Mouse (Mus musculus) neural tube, embryonic 13.5 days (tissue): Measurements from ENCODE around the gene Hrk. TPM values are rescaled to one million over a fixed set of nuclear protein-coding genes. Genes with fewer than 3 reads are reported as not detected.

Source experiments
- ATAC-seq: fragments of 200-750 bp; cut with Nextera tagmentation; 2 replicates; pipeline ENCODE4 v1.8.0; 2017; ENCODE audit warnings: low read depth, mild to moderate bottlenecking, moderate TSS enrichment, moderate library complexity
- H3K27ac ChIP-seq: fragments of 300-500 bp; sonication (generic); replicated peaks from 2 replicates; pipeline ENCODE4 v1.5.1; 2015; ENCODE audit warnings: moderate library complexity, mild to moderate bottlenecking, inconsistent platforms
- H3K27me3 ChIP-seq: fragments of 300-500 bp; sonication (generic); 2 replicates; pipeline ENCODE4 v1.6.1; 2015; ENCODE audit warnings: mild to moderate bottlenecking, inconsistent platforms
- H3K36me3 ChIP-seq: fragments of 300-500 bp; sonication (generic); 2 replicates; pipeline ENCODE4 v1.6.1; 2015; ENCODE audit warnings: mild to moderate bottlenecking, inconsistent platforms
- H3K4me1 ChIP-seq: fragments of 300-500 bp; sonication (generic); replicated peaks from 2 replicates; pipeline ENCODE4 v1.6.1; 2015; ENCODE audit warnings: inconsistent platforms
- H3K4me2 ChIP-seq: fragments of 300-500 bp; sonication (generic); 2 replicates; pipeline ENCODE4 v1.6.1; 2015; ENCODE audit warnings: inconsistent platforms, mild to moderate bottlenecking, moderate library complexity
- H3K4me3 ChIP-seq: fragments of 300-500 bp; sonication (generic); 2 replicates; pipeline ENCODE4 v1.5.1; 2015; ENCODE audit warnings: mild to moderate bottlenecking, inconsistent platforms
- H3K9ac ChIP-seq: fragments of 300-500 bp; sonication (generic); 2 replicates; pipeline ENCODE4 v1.6.1; 2015; ENCODE audit warnings: moderate library complexity, mild to moderate bottlenecking, inconsistent platforms
- H3K9me3 ChIP-seq: fragments of 300-500 bp; sonication (generic); 2 replicates; pipeline ENCODE4 v1.6.1; 2016; ENCODE audit warnings: inconsistent platforms
- WGBS: fragments of 180-500 bp; shearing (Covaris S2); methylation state at CpG from one replicate; pipeline ENCODE4 v1.1.7; 2015; 5-methylcytosine and 5-hydroxymethylcytosine counted together
- polyA plus RNA-seq: library from polyadenylated mRNA; unstranded; fragments of >200 nt; fragmentation: Nextera tagmentation; extraction: Ambion mirVana; gene quantifications from 2 replicates; pipeline ENCODE4 v1.2.1, GENCODE M21; 2015

Gene Hrk
- polyA plus RNA-seq, 1 experiment from 2014 or later: 3.4 TPM

GRCm38 (mm10) chr5:118190491-118190890, 26.0 kb downstream of the Hrk start:
- WGBS: 88% methylated on average over 9 of the region's 9 CpGs
- ATAC-seq: no peak
- no peak overlapping the region for H3K4me2 ChIP-seq
- peaks cover 8% of the 10 kb centered on the region; the same call in 1 of the 2 replicates for H3K27me3 ChIP-seq
- H3K9me3 ChIP-seq: no peaks in the 10 kb centered on the region
- peaks cover 8% of the 10 kb centered on the region; the same call in 1 of the 2 replicates for H3K36me3 ChIP-seq
- no peak overlapping the region for H3K27ac ChIP-seq
- H3K4me3 ChIP-seq: no peak overlapping the region
- peaks cover 43% of the 10 kb centered on the region for H3K4me1 ChIP-seq
- no peak overlapping the region for H3K9ac ChIP-seq

GRCm38 (mm10) chr5:118192221-118192620, 27.8 kb downstream of the Hrk start:
- Histone ChIP-seq H3K9ac (peak overlapping the region; percentile 41; the same call in 1 of the 2 replicates), H3K4me1 (peaks cover 33% of the 10 kb centered on the region), H3K4me2 (no peak overlapping the region), H3K27me3 (peaks cover 8% of the 10 kb centered on the region; the same call in 1 of the 2 replicates), H3K9me3 (no peaks in the 10 kb centered on the region), H3K36me3 (peaks cover 9% of the 10 kb centered on the region; the same call in 1 of the 2 replicates), H3K4me3 (no peak overlapping the region), H3K27ac (no peak overlapping the region; the same call in 1 of the 2 replicates)
- no peak for ATAC-seq
- WGBS: 15% methylated on average over 15 of the region's 18 CpGs

DNA sequence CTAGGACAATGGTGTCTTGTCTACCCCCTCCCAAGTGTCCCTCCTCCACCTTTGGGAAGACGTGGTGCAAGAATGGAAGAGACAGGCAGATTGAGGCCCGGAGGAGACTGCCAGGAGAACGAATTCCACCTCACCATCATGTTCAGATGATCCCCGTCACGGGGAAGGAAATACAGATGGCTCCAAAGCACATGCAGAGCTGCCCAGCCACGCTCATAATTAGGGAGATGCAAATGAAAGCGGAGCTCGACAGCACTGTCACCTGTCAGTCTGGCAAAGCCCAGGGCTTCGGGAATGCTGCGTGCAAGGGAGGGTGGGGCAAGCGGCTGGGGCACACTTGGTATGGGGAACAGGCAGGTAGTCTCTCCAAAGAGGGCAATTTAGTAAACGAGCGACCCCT, 33.0 kb downstream of the Hrk start:
- H3K4me2 ChIP-seq: no peak overlapping the region
- peaks cover 37% of the 10 kb centered on the region for H3K36me3 ChIP-seq
- H3K9me3 ChIP-seq: no peaks in the 10 kb centered on the region
- peaks cover 8% of the 10 kb centered on the region; the same call in 1 of the 2 replicates for H3K27me3 ChIP-seq
- H3K27ac ChIP-seq: no peak overlapping the region
- no peak overlapping the region for H3K9ac ChIP-seq
- no peak for ATAC-seq
- no peak overlapping the region for H3K4me3 ChIP-seq
- WGBS: 73% methylated on average over 13 of the region's 13 CpGs
- peaks cover 9% of the 10 kb centered on the region for H3K4me1 ChIP-seq

GRCm38 (mm10) chr5:118199670-118200069, 35.2 kb downstream of the Hrk start:
- WGBS: 55% methylated on average over 5 of the region's 5 CpGs
- Histone ChIP-seq H3K4me1 (peaks cover 9% of the 10 kb centered on the region), H3K9me3 (no peaks in the 10 kb centered on the region), H3K27ac (no peak overlapping the region), H3K4me3 (no peak overlapping the region), H3K4me2 (no peak overlapping the region), H3K27me3 (no peaks in the 10 kb centered on the region), H3K9ac (no peak overlapping the region), H3K36me3 (peaks cover 32% of the 10 kb centered on the region)
- ATAC-seq: no peak

- no peaks in the 10 kb centered on the region for H3K9me3 ChIP-seq
- peaks cover 23% of the 10 kb centered on the region for H3K4me1 ChIP-seq
- ATAC-seq: 0 out of 2 replicates have a peak, but pooled peaks have one; percentile 17
- H3K9ac ChIP-seq: no peak overlapping the region
- H3K4me2 ChIP-seq: no peak overlapping the region
- H3K27me3 ChIP-seq: no peaks in the 10 kb centered on the region
- no peak overlapping the region for H3K4me3 ChIP-seq
- 32% methylated on average over 16 of the region's 16 CpGs for WGBS
- peaks cover 35% of the 10 kb centered on the region for H3K36me3 ChIP-seq
- H3K27ac ChIP-seq: no peak overlapping the region
Measured at GRCm38 (mm10) chr5:118204675-118205440, 40.4 kb downstream of the Hrk start.

DNA sequence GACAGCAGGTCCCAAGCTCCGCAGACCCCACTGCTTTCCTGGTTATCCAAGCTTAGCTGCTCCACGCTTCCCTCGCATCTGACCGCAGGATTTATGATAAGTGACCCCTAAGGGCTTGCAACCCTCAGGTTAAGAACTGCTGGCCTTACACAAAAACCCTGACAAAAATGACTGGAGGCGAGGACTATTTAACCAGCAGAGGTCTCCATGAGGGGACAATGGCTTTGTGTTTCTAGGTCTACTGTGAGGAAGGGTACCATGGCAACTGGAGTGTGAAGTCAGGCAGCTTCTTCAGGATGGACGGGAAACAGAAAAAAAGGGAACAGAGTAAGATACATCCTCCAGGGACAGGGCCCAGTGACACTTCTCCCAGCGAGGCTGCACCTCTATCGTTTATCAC, 41.4 kb downstream of the Hrk start:
- peaks cover 26% of the 10 kb centered on the region for H3K36me3 ChIP-seq
- H3K9ac ChIP-seq: no peak overlapping the region
- ATAC-seq: no peak
- H3K4me2 ChIP-seq: no peak overlapping the region
- H3K27ac ChIP-seq: no peak overlapping the region
- no peaks in the 10 kb centered on the region for H3K9me3 ChIP-seq
- WGBS: 17% methylated on average over 8 of the region's 8 CpGs
- H3K4me1 ChIP-seq: peaks cover 23% of the 10 kb centered on the region
- no peaks in the 10 kb centered on the region for H3K27me3 ChIP-seq
- no peak overlapping the region for H3K4me3 ChIP-seq

DNA sequence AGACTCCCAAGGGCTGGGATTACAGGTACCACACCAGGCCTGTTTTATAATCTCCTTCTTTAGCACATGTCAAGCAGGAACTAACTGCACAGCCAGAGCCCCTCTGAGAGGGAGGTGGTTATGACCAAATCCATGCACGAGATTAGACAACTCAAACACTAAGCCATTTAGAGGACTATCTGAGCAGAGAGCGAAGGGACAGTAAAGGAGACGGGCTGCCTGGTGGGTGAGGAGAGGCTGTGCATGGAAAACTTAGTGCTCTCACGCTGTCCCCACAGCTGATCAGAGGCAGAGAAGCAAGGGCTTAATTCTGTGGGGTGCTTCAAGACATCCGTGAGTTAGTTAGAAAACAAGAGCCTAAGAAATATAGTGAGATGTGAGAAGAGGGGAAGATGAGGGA, 49.6 kb downstream of the Hrk start:
- peak overlapping the region; percentile 63 for H3K4me2 ChIP-seq
- peak overlapping the region; percentile 46 for H3K27ac ChIP-seq
- H3K9me3 ChIP-seq: no peaks in the 10 kb centered on the region
- peak overlapping the region; percentile 64 for H3K9ac ChIP-seq
- WGBS: 23% methylated on average over 5 of the region's 5 CpGs
- H3K27me3 ChIP-seq: no peaks in the 10 kb centered on the region
- 0 out of 2 replicates have a peak, but pooled peaks have one; percentile 13 for ATAC-seq
- peaks cover 22% of the 10 kb centered on the region for H3K36me3 ChIP-seq
- peaks cover 38% of the 10 kb centered on the region for H3K4me1 ChIP-seq
- H3K4me3 ChIP-seq: peak overlapping the region; percentile 31

DNA sequence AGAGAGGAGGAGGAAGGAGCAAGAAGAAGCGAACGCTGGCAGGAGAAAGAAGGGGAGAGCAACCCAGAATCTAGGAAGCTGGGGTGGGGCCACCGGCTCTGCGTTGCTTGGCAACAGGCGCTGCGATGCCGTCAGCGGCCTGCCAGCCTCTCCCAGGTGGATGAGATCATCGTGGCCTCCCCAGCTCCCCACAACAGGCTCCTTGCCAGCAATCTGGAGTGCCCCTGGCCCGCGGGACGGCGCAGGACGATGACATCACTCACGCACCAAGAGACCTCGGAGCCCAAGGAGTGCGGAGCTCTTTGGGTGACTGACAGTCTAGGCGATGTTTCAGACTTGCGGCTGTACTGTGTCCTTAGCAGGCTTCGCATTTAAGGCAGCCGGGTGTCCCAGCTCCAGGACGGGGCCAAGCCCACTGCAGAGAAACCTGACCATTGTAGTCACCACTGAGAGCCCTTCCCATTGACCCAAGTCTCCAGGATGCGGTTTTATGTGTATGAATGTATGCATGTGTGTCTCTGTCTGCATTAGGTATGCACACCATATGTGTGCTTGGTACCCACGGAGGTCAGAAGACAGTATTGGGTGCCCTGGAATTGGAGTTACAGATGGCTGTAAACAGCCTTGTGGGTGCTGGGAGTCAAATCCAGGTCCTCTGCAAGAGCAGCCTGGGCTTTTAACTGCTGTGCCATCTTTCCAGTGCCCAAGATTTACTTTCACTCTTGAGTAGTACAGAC, 50.1 kb downstream of the Hrk start:
- Histone ChIP-seq H3K9ac (peak overlapping the region; percentile 64), H3K27ac (peak overlapping the region; percentile 46), H3K27me3 (no peaks in the 10 kb centered on the region), H3K9me3 (no peaks in the 10 kb centered on the region), H3K36me3 (peaks cover 27% of the 10 kb centered on the region), H3K4me3 (peak overlapping the region; percentile 31), H3K4me2 (peak overlapping the region; percentile 63), H3K4me1 (peaks cover 38% of the 10 kb centered on the region)
- WGBS: 8% methylated on average over 24 of the region's 24 CpGs
- peak; percentile 87 for ATAC-seq

- 40% methylated on average over 6 of the region's 6 CpGs for WGBS
Measured at GRCm38 (mm10) chr5:118217410-118217809, 53.0 kb downstream of the Hrk start.

DNA sequence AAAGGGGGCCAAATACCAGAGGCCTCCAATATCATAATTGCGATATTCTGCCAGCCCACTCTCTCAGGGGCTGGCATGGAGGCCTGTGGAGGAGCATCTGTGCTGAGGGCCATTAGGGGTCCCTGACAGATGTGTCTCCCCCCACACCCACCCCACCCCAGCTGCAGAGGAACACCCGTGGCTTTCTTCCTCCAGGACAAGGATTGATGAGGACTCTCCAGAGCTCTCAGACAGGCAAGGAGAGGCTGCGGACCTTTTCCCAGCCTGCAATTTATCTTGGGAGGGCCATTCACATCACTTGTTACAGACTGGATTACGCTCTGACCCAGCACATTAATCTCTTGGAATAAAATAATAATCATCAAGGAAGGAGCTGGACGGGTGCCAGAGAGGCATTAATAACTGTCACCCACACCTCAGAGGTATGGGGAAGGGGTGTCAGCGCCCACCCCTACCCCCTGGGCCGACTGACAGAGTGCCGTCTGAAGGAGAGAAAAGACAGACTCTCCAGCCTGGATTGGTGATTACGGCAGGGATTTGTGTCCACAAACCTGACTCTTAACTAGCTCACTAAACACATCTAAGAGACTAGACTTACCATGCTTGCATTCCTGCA, 58.8 kb downstream of the Hrk start:
- Histone ChIP-seq H3K9me3 (no peaks in the 10 kb centered on the region), H3K4me2 (no peak overlapping the region), H3K4me1 (peaks cover 22% of the 10 kb centered on the region), H3K9ac (peak overlapping the region; percentile 17; the same call in 1 of the 2 replicates), H3K36me3 (peaks cover 82% of the 10 kb centered on the region), H3K4me3 (no peak overlapping the region), H3K27ac (peak overlapping the region; percentile 61), H3K27me3 (no peaks in the 10 kb centered on the region)
- ATAC-seq: peak; percentile 68; the same call in 1 of the 2 replicates
- 35% methylated on average over 9 of the region's 9 CpGs for WGBS

More at GRCm38 (mm10) chr5:118217410-118217809, 53.0 kb downstream of the Hrk start:
- Histone ChIP-seq H3K9ac (no peak overlapping the region), H3K4me1 (peaks cover 43% of the 10 kb centered on the region), H3K9me3 (no peaks in the 10 kb centered on the region), H3K36me3 (peaks cover 50% of the 10 kb centered on the region), H3K4me2 (no peak overlapping the region), H3K4me3 (no peak overlapping the region), H3K27ac (peak overlapping the region; percentile 76), H3K27me3 (no peaks in the 10 kb centered on the region)
- ATAC-seq: peak; percentile 21; the same call in 1 of the 2 replicates

DNA sequence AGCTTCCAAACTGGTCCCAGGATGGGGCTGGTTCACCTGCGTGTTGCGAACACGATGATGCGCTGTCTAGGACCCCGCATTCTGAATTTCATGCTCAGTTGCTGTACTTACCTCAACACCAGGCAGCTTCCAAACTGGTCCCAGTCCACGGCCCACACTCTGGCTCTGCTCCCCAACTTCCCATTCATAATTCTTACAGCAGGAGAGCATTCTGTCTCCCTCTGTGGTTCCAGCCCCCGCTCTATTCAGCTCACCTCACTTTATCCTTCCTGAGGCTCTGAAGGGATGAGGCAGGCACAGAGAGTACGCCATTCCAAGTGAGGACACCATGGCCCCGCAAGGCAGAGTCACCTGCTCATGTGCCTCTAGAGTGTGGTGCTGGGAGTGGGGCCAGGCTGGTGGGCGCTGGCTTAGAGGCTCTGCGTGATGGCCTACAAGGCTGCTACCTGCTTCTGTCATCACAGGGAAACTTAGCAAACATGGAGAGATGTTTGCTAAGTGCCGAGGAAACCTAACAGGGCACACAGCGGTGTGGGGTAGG, 65.7 kb downstream of the Hrk start:
- no peak overlapping the region for H3K9ac ChIP-seq
- WGBS: 95% methylated on average over 13 of the region's 13 CpGs
- H3K9me3 ChIP-seq: no peaks in the 10 kb centered on the region
- H3K4me1 ChIP-seq: no peaks in the 10 kb centered on the region
- H3K36me3 ChIP-seq: peaks cover 97% of the 10 kb centered on the region
- H3K4me3 ChIP-seq: no peak overlapping the region
- no peak overlapping the region for H3K27ac ChIP-seq
- no peaks in the 10 kb centered on the region for H3K27me3 ChIP-seq
- H3K4me2 ChIP-seq: no peak overlapping the region
- ATAC-seq: no peak
